ENCODE assay signal across 9 mouse cellular contexts in genomic region chr8:128724819-128725218, GRCm38 (mm10). TPM values are rescaled to one million over a fixed set of nuclear protein-coding genes. Genes with fewer than 3 reads are reported as not detected.
DNase-seq lines count a peak whose midpoint lies in the region; ATAC-seq and TF ChIP-seq lines count a peak whose summit lies in the region.
"Had no signal": no experiment of that assay in that cellular context is flagged by ENCODE, and none has a peak within 500 bp of the region (broad histone marks: within the 10 kb centered on the region; RNA-seq: fewer than 3 reads in every experiment).

No protein-coding gene starts in this region.

- no peak overlapping the region for H3K27ac ChIP-seq in MEL (ENCODE audit: control insufficient read depth, low read depth, low read length)
- H3K27ac ChIP-seq in kidney, embryonic 14.5 days (ENCODE audit: low read depth, low read length), result no peak overlapping the region
- H3K27ac ChIP-seq in midbrain, embryonic 16.5 days (ENCODE audit: low read length), result no peak overlapping the region

- peak in 1 of 3 experiments; percentile 45; a peak in 3 of 6 replicates for TF ChIP-seq CTCF in MEL (IDR thresholded peaks at IDR 0.05 in 2 of 3, conservative IDR thresholded peaks at IDR 0.05 in 1 of 3; ENCODE audit: control insufficient read depth in 1 of 3, insufficient read depth in 1 of 3, low read depth in 2 of 3, low read length in 3 of 3, poor library complexity in 1 of 3, severe bottlenecking in 1 of 3)

- H3K4me1 ChIP-seq in MEL (ENCODE audit: control insufficient read depth in 1 of 2, insufficient read depth in 2 of 2, low read length in 2 of 2), result peaks cover 0 to 4% of the 10 kb centered on the region in 2 experiments; a peak in 2 of 4 replicates
- H3K4me1 ChIP-seq in kidney, embryonic 14.5 days (ENCODE audit: control insufficient read depth, insufficient read depth, low read length), result no peaks in the 10 kb centered on the region
- no peaks in the 10 kb centered on the region for H3K4me1 ChIP-seq in midbrain, embryonic 16.5 days (ENCODE audit: control insufficient read depth, insufficient read depth, low read length)

- peak; percentile 72; the same call in 1 of the 2 replicates for ATAC-seq in kidney, embryonic 14.5 days (ENCODE audit: low FRiP score, low TSS enrichment)
- ATAC-seq in midbrain, embryonic 16.5 days, result peak; percentile 70

- WGBS in kidney, embryonic 14.5 days, result 71% methylated on average over 1 of the region's 1 CpGs
- WGBS in midbrain, embryonic 16.5 days, result 59% methylated on average over 1 of the region's 1 CpGs

- H3K4me2 ChIP-seq in kidney, embryonic 14.5 days (replicated peaks; ENCODE audit: low read depth, low read length), result no peak overlapping the region
- no peak overlapping the region for H3K4me2 ChIP-seq in midbrain, embryonic 16.5 days (ENCODE audit: low read length)

- TF ChIP-seq EP300 in MEL (IDR thresholded peaks at IDR 0.05; ENCODE audit: low read depth in 1 of 2, low read length in 2 of 2), result no peak

- no peak for TF ChIP-seq POLR2A in MEL (IDR thresholded peaks at IDR 0.05; ENCODE audit: control insufficient read depth in 1 of 2, insufficient read depth in 1 of 2, low read depth in 1 of 2, low read length in 2 of 2, poor library complexity in 1 of 2)

- no peaks in the 10 kb centered on the region for H3K27me3 ChIP-seq in MEL (ENCODE audit: control insufficient read depth in 1 of 2, insufficient read depth in 2 of 2, low read length in 2 of 2)
- no peaks in the 10 kb centered on the region for H3K27me3 ChIP-seq in kidney, embryonic 14.5 days (ENCODE audit: control insufficient read depth, insufficient read depth, low read length)
- H3K27me3 ChIP-seq in midbrain, embryonic 16.5 days (ENCODE audit: control insufficient read depth, insufficient read depth, low read depth, low read length), result no peaks in the 10 kb centered on the region

- H3K79me2 ChIP-seq in MEL (ENCODE audit: control insufficient read depth, insufficient read depth, low read length, poor library complexity), result no peaks in the 10 kb centered on the region

- no peak; the same call in 1 of the 2 replicates for TF ChIP-seq RAD21 in MEL (IDR thresholded peaks at IDR 0.05; ENCODE audit: low read depth, low read length)

- peak; percentile 31 for DNase-seq in layer of hippocampus, adult 11-12 months (ENCODE audit: low spot score)
- DNase-seq in layer of hippocampus, postnatal 25 days (ENCODE audit: extremely low spot score in 1 of 2, low spot score in 1 of 2), result no peak
- DNase-seq in MEL (ENCODE audit: low read depth, low spot score), result peak; percentile 38
- DNase-seq in embryo, embryonic 10.5 days (ENCODE audit: low spot score), result peak; percentile 66
- DNase-seq in thymus, postnatal 14 days, result no peak
- no peak for DNase-seq in urinary bladder, postnatal 4 days (ENCODE audit: low spot score in 2 of 2)

- H3K36me3 ChIP-seq in MEL (ENCODE audit: control insufficient read depth in 1 of 2, insufficient read depth in 2 of 2, low read length in 2 of 2), result peaks cover 7 to 43% of the 10 kb centered on the region in 2 experiments
- H3K36me3 ChIP-seq in kidney, embryonic 14.5 days (ENCODE audit: control insufficient read depth, insufficient read depth, low read length), result peaks cover 62% of the 10 kb centered on the region
- H3K36me3 ChIP-seq in midbrain, embryonic 16.5 days (ENCODE audit: control insufficient read depth, insufficient read depth, low read length), result peaks cover 31% of the 10 kb centered on the region

- no peak overlapping the region for H3K9ac ChIP-seq in MEL (ENCODE audit: control insufficient read depth, low read depth, low read length, poor library complexity, severe bottlenecking)
- H3K9ac ChIP-seq in kidney, embryonic 14.5 days (ENCODE audit: low read depth, low read length), result no peak overlapping the region
- no peak overlapping the region for H3K9ac ChIP-seq in midbrain, embryonic 16.5 days (ENCODE audit: low read depth, low read length)

- H3K4me3 ChIP-seq in MEL (ENCODE audit: control insufficient read depth in 1 of 2, insufficient read depth in 1 of 2, low read depth in 2 of 2, low read length in 2 of 2), result no peak overlapping the region
- no peak overlapping the region for H3K4me3 ChIP-seq in kidney, embryonic 14.5 days (ENCODE audit: low read length)
- H3K4me3 ChIP-seq in midbrain, embryonic 16.5 days (ENCODE audit: low read depth, low read length), result no peak overlapping the region
- H3K4me3 ChIP-seq: erythroblast, embryonic 14.5 days had no signal

- no peaks in the 10 kb centered on the region for H3K9me3 ChIP-seq in MEL (replicated peaks; ENCODE audit: insufficient read depth, low read length)
- no peaks in the 10 kb centered on the region for H3K9me3 ChIP-seq in kidney, embryonic 14.5 days (ENCODE audit: control insufficient read depth, low read length)
- no peaks in the 10 kb centered on the region for H3K9me3 ChIP-seq in midbrain, embryonic 16.5 days (replicated peaks; ENCODE audit: control insufficient read depth, low read length, poor library complexity, severe bottlenecking)

TF ChIP-seq in MEL, 35 proteins besides CTCF, POLR2A, EP300 and RAD21:
- TF ChIP-seq MEF2A (IDR thresholded peaks at IDR 0.05; ENCODE audit: extremely low read depth, insufficient replicate concordance, low read depth, low read length, poor library complexity, severe bottlenecking), result no peak
- peak; percentile 42 for TF ChIP-seq SMC3 (IDR thresholded peaks at IDR 0.05; ENCODE audit: low read depth, low read length)
- TF ChIP-seq E2F4 (IDR thresholded peaks at IDR 0.05; ENCODE audit: borderline replicate concordance, low read depth, low read length), result no peak
TF ChIP-seq in MEL: peak in this region for 1.

RNA-seq across cellular contexts. Expression of gene Itgb1, which starts 39.4 kb away (rescaled TPM):
- total RNA-seq in layer of hippocampus, postnatal 25 days (2021), result 10 to 100 TPM; 49.0 to 51.7 TPM
- total RNA-seq in MEL (2012; rRNA removed), result 73.7 and 76.7 TPM in 2 replicates
- 100 to 1,000 TPM; 114 to 189 TPM for polyA plus RNA-seq in MEL (2012; ENCODE audit: insufficient read depth in 1 of 2, insufficient read length in 2 of 2, low read depth in 1 of 2, low replicate concordance in 2 of 2, missing spikeins in 1 of 2)
- polyA plus RNA-seq in kidney, embryonic 14.5 days (2014; fragmentation: Nextera tagmentation; extraction: Ambion mirVana), result 149 and 288 TPM in 2 replicates
- polyA plus RNA-seq in midbrain, embryonic 16.5 days (2015; fragmentation: Nextera tagmentation; extraction: Ambion mirVana), result 72.9 and 76.5 TPM in 2 replicates

Comparison
In these comparisons a context has a peak if more than half of its experiments do, and no peak if none do; other contexts are left out.
1. DNase-seq: peak in layer of hippocampus, adult 11-12 months (single experiment), MEL (single experiment) and embryo, embryonic 10.5 days (single experiment); none in layer of hippocampus, postnatal 25 days (0 of 2), thymus, postnatal 14 days (single experiment) and urinary bladder, postnatal 4 days (0 of 2).